Mouse (Mus musculus) heart, adult 8-10 months (tissue): ENCODE measurements at regions not wholly inside any gene's neighbourhood (a gene's known extent, or its start where the extent isn't known, plus 50 kb on each side); places are given as distances from the start of the nearest gene placed in this dataset.

ENCODE experiments used
- DNase-seq: peaks from one replicate; pipeline ENCODE4 v3.0.0; 2022; ENCODE audit warnings: low spot score

DNA sequence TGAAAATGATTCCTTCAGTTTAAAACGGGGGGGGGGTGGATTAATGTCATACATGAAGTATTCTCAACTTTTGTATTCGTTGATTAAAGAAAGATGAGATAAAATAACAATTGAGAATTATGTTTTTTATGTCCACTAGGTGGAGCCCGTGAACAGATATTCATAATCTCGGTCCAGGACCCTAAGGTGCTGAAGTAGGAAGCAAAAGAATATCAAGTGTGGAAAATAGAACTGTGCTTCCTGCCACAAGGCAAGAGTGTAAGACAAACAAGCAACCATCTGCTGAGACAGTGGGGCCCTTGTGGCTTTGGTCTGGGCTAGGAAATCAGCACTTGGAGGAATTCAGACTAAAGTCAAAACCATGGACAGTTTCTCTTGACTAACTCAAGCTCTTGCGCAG is 50.9 kb upstream of the Kap start:
- DNase-seq: peak; percentile 3

- no peak for DNase-seq
Measured at GRCm38 (mm10) chr6:133934667-133935066, 81.1 kb upstream of the Kap start.

DNA sequence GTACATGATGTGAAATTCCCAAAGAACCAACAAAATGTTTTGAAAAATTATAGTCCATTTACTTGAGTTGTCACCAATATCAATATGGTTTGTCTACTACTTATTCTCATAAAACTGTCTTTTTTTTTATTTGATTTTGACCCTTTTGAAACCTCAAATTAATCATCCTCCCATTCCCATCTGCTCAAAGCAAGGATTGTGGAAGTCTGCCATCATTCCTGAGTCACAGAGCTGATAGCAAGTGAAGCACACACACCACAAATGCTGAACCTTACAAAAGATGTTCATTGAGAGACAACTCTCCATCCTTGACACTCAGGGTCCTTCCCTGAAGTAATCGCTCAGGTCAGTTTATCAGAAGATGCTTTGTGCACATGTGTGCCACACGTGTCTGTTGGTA is 82.1 kb upstream of the Kap start:
- DNase-seq: no peak

DNA sequence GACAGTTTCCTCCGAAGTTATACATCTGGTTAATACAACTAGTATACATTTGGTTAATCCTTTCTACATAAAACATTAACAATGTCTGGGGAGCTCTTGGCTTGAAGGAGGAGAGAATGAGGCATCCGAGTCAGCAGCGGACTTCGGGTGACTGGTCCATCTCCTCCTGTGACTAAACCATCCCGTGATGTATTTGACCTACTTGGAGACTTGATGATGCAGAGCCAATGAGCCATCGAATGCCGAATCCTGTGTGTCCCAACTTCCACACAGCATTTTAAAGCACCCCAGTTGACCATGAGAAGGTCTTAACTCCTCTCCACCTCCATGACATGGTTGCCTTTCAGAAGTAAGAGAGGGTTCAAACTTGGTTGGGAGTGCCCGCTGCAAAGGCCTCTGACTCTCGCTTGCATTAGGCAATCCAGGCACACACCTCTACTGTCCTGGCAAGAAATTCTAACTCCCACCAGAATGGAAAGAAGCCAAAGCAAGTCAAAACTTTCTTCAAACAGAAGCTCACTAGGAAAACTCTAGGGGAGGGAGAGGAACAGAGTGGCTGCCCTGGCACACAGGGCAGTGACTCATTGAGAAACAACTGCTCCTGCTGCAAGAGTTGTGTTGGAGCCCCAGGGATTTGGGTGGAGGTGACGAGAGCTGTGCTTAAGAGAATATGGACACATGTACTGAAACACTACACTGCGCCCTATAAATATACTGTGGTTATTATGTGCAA is 75.4 kb upstream of the Etv6 start:
- DNase-seq: no peak

- DNase-seq: peak; percentile 86
Measured at GRCm38 (mm10) chr6:133960713-133961112, 74.8 kb upstream of the Etv6 start.

GRCm38 (mm10) chr6:133962641-133963040 is 72.9 kb upstream of the Etv6 start:
- no peak for DNase-seq

GRCm38 (mm10) chr6:133963264-133963663 is 72.2 kb upstream of the Etv6 start:
- no peak for DNase-seq

DNA sequence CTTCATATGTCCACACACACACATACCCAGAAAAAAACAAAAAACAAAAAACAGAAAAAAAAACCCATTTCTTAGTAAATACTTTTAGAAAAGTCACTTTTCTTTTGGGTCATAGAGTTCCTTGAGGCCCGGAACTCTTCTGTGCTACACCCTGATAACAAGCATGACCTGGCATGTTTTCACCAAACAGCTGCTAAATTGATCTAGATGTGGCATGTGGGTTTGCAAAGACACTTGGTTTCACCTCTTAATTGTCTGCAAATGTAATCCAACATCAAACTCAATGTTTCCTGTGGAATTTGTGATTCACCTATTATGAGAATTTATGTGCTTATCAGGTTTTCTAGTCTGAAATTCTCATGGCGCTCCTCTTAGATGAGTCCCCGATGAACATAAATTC is 68.2 kb upstream of the Etv6 start:
- DNase-seq: no peak

- no peak for DNase-seq
Measured at GRCm38 (mm10) chr6:133972054-133972705, 63.3 kb upstream of the Etv6 start.

DNA sequence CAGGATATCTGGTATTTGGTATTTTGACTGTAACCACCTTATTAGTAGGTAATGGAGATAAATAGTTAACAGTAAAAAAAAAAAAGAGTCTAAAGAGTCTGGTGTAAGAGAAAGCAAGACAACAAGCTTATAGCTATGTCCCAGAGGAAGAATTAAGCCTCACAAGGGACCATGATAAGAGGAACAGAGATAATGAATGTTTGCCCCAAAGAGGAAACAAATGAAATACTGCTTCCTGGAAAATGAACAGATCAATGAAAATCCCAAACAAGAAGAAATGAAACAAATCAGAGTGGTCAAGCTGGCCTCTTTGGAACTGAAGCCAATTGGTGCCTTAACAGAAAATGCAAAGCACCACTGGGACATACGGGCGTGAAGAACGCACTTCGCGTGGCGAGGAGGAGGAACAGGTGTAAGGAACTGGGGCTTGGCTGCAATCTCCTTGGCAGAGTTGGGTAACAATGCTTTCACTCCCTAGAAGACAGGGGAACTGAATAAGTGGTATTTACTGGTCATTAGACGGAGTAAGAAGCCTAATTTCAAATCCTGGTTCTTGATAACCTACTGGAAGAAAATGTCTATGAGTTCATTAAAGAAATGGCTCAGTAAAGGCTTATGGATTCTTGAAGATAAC is 62.2 kb upstream of the Etv6 start:
- DNase-seq: no peak

DNA sequence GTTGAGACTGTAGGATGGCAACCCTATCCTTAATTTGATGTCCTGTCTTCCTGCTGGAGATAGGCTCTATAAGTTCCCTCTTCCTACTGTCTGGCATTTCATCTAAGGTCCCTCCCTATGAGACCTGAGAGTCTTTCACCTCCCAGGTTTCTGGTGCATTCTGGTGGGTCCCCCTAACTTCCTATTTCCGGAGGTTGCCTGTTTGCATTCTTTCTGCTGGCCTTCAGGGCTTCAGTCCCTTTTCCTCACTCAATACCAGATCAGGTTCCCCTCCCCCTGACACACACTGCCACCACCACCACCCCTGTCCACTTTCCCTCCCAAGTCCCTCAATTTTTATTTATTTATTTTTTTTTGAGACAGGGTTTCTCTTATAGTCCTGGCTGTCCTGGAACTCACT is 59.5 kb upstream of the Etv6 start:
- DNase-seq: no peak

- DNase-seq: no peak
Measured at GRCm38 (mm10) chr6:133976854-133977253, 58.6 kb upstream of the Etv6 start.

- no peak for DNase-seq
Measured at GRCm38 (mm10) chr6:133983804-133984514, 51.5 kb upstream of the Etv6 start.

- DNase-seq: peak; percentile 50
Measured at GRCm38 (mm10) chr6:133984666-133985355, 50.7 kb upstream of the Etv6 start.
